Mouse (Mus musculus) E14TG2a.4 (cell line): Measurements from ENCODE around the gene Cytip.

Experiments used
- CTCF ChIP-seq: conservative IDR thresholded peaks from 2 replicates; pipeline ENCODE4 v1.5.1; 2014; ENCODE audit warnings: low read length
- NANOG ChIP-seq: IDR thresholded peaks from 2 replicates; pipeline ENCODE4 v1.6.1; 2014; ENCODE audit warnings: borderline replicate concordance, low read length, mixed read lengths
- POU5F1 ChIP-seq: IDR thresholded peaks from 2 replicates; pipeline ENCODE4 v1.6.1; 2014; ENCODE audit warnings: low read length, borderline replicate concordance

DNA sequence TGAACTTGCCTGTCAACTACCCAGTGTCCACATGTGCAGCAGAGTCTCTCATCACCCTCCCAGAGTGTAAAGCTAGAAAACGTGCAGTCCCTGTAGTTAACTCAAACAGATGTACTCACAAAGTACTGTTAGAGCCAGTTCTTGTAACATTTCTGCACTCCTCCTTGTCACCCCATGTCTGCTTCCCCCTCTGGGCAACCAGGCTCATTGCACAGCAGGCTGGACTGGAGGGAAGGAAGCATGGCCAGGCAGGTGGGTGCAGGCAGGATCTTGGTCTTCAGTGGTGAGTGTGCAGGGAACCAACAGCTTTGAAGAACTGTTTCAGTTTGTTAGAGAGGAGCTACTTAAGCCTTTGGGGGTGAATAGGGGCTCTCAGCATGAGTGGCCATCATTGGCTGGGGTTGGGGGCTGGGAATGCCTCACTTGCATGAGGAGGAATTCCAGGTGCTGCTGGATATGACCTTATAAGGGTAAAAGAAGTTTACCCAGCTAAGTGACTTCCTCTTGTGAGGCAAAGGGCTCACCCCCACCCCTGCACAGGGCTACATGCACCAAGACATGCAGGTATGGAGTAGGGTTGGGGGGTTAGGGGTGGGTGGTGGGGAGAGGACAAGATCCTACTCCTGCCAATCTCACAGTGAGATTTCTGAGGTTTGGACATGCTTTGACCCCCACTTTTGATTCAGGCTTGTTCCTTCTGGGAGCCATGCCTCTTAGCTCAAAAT lies 31.7 kb downstream of the Cytip start:
- no peak for TF ChIP-seq CTCF
- TF ChIP-seq POU5F1 = no peak
- no peak for TF ChIP-seq NANOG
